Mouse (Mus musculus) limb, embryonic 10.5 days (tissue): ENCODE data around the gene Bcr. TPM values are rescaled to one million over a fixed set of nuclear protein-coding genes. Genes with fewer than 3 reads are reported as not detected.
A peak's percentile ranks its signal among the peaks of the same experiment; 100 is the strongest.

Source experiments
- DNase-seq: peaks from one replicate; pipeline ENCODE4 v3.0.0-alpha.2; 2017; ENCODE audit warnings: low spot score
- H3K27ac ChIP-seq: fragments of 300-500 bp; sonication (generic); 2 replicates; pipeline ENCODE4 v1.5.1; 2016; ENCODE audit warnings: mild to moderate bottlenecking
- H3K27me3 ChIP-seq: fragments of 300-500 bp; sonication (generic); 2 replicates; pipeline ENCODE4 v1.6.1; 2016; ENCODE audit warnings: low read depth, mild to moderate bottlenecking; ENCODE audit not compliant: poor library complexity, severe bottlenecking
- H3K36me3 ChIP-seq: fragments of 300-500 bp; sonication (generic); 2 replicates; pipeline ENCODE4 v1.6.1; 2016; ENCODE audit warnings: mild to moderate bottlenecking, moderate library complexity
- H3K4me1 ChIP-seq: fragments of 300-500 bp; sonication (generic); 2 replicates; pipeline ENCODE4 v1.6.1; 2016
- H3K4me3 ChIP-seq: fragments of 300-500 bp; sonication (generic); 2 replicates; pipeline ENCODE4 v1.5.1; 2016; ENCODE audit warnings: mild to moderate bottlenecking, moderate library complexity
- H3K9me3 ChIP-seq: fragments of 300-500 bp; sonication (generic); replicated peaks from 2 replicates; pipeline ENCODE4 v1.6.1; 2016; ENCODE audit warnings: mild to moderate bottlenecking
- WGBS: fragments of 180-500 bp; shearing (Covaris S2); methylation state at CpG from one replicate; pipeline ENCODE4 v1.1.7; 2016; 5-methylcytosine and 5-hydroxymethylcytosine counted together
- polyA plus RNA-seq: library from polyadenylated mRNA; unstranded; fragments of >200 nt; fragmentation: Nextera tagmentation; extraction: Ambion mirVana; gene quantifications from 2 replicates; pipeline ENCODE4 v1.2.1, GENCODE M21; 2016

Bcr gene
- polyA plus RNA-seq, 1 experiment from 2014 or later: 7.0 TPM

GRCm38 (mm10) chr10:75156835-75157234 is 96.4 kb downstream of the Bcr start:
- no peak for DNase-seq
- no peak overlapping the region for H3K4me3 ChIP-seq
- no peaks in the 10 kb centered on the region for H3K9me3 ChIP-seq
- no peaks in the 10 kb centered on the region for H3K4me1 ChIP-seq
- no peaks in the 10 kb centered on the region for H3K27me3 ChIP-seq
- 71% methylated on average over 6 of the region's 6 CpGs for WGBS
- H3K27ac ChIP-seq: no peak overlapping the region
- peaks cover 95% of the 10 kb centered on the region for H3K36me3 ChIP-seq

- no peaks in the 10 kb centered on the region for H3K4me1 ChIP-seq
- H3K4me3 ChIP-seq: no peak overlapping the region
- 94% methylated on average over 8 of the region's 8 CpGs for WGBS
- H3K36me3 ChIP-seq: peaks cover 95% of the 10 kb centered on the region
- no peaks in the 10 kb centered on the region for H3K27me3 ChIP-seq
- H3K27ac ChIP-seq: no peak overlapping the region
- no peaks in the 10 kb centered on the region for H3K9me3 ChIP-seq
- no peak for DNase-seq
Observed at GRCm38 (mm10) chr10:75157713-75158112, 97.3 kb downstream of the Bcr start.

GRCm38 (mm10) chr10:75158356-75158755 is 98.0 kb downstream of the Bcr start:
- H3K27ac ChIP-seq: no peak overlapping the region
- WGBS: 84% methylated on average over 1 of the region's 1 CpGs
- no peak overlapping the region for H3K4me3 ChIP-seq
- H3K9me3 ChIP-seq: no peaks in the 10 kb centered on the region
- peaks cover 99% of the 10 kb centered on the region for H3K36me3 ChIP-seq
- no peaks in the 10 kb centered on the region for H3K27me3 ChIP-seq
- no peaks in the 10 kb centered on the region for H3K4me1 ChIP-seq
- no peak for DNase-seq

- WGBS: 84% methylated on average over 10 of the region's 10 CpGs
- H3K36me3 ChIP-seq: peaks cover 99% of the 10 kb centered on the region
- DNase-seq: no peak
- H3K4me1 ChIP-seq: no peaks in the 10 kb centered on the region
- H3K4me3 ChIP-seq: no peak overlapping the region
- no peaks in the 10 kb centered on the region for H3K9me3 ChIP-seq
- no peak overlapping the region for H3K27ac ChIP-seq
- no peaks in the 10 kb centered on the region for H3K27me3 ChIP-seq
Observed at GRCm38 (mm10) chr10:75160171-75160900, 99.9 kb downstream of the Bcr start.

GRCm38 (mm10) chr10:75165825-75166481 is 105.6 kb downstream of the Bcr start:
- no peak for DNase-seq
- H3K27me3 ChIP-seq: no peaks in the 10 kb centered on the region
- no peak overlapping the region for H3K27ac ChIP-seq
- H3K9me3 ChIP-seq: no peaks in the 10 kb centered on the region
- WGBS: 81% methylated on average over 10 of the region's 10 CpGs
- H3K36me3 ChIP-seq: peaks cover 96% of the 10 kb centered on the region
- H3K4me3 ChIP-seq: no peak overlapping the region
- no peaks in the 10 kb centered on the region for H3K4me1 ChIP-seq

GRCm38 (mm10) chr10:75166601-75167000 is 106.2 kb downstream of the Bcr start:
- Histone ChIP-seq H3K9me3 (no peaks in the 10 kb centered on the region), H3K27me3 (no peaks in the 10 kb centered on the region), H3K36me3 (peaks cover 97% of the 10 kb centered on the region), H3K4me1 (no peaks in the 10 kb centered on the region), H3K4me3 (no peak overlapping the region), H3K27ac (no peak overlapping the region)
- WGBS: 94% methylated on average over 4 of the region's 4 CpGs
- no peak for DNase-seq

GRCm38 (mm10) chr10:75170207-75170850 is 109.9 kb downstream of the Bcr start:
- Histone ChIP-seq H3K9me3 (no peaks in the 10 kb centered on the region), H3K36me3 (peaks cover 88% of the 10 kb centered on the region), H3K27me3 (no peaks in the 10 kb centered on the region), H3K4me3 (no peak overlapping the region), H3K27ac (peak overlapping the region; percentile 20; the same call in 1 of the 2 replicates), H3K4me1 (no peaks in the 10 kb centered on the region)
- WGBS: 79% methylated on average over 12 of the region's 12 CpGs
- DNase-seq: no peak

GRCm38 (mm10) chr10:75173056-75173455 is 112.7 kb downstream of the Bcr start:
- no peak for DNase-seq
- peaks cover 91% of the 10 kb centered on the region for H3K36me3 ChIP-seq
- WGBS: 87% methylated on average over 8 of the region's 8 CpGs
- H3K4me1 ChIP-seq: no peaks in the 10 kb centered on the region
- H3K27ac ChIP-seq: no peak overlapping the region
- no peaks in the 10 kb centered on the region for H3K27me3 ChIP-seq
- no peaks in the 10 kb centered on the region for H3K9me3 ChIP-seq
- no peak overlapping the region for H3K4me3 ChIP-seq

GRCm38 (mm10) chr10:75173712-75174111 is 113.3 kb downstream of the Bcr start:
- Histone ChIP-seq H3K4me1 (no peaks in the 10 kb centered on the region), H3K9me3 (no peaks in the 10 kb centered on the region), H3K27me3 (no peaks in the 10 kb centered on the region), H3K36me3 (peaks cover 91% of the 10 kb centered on the region), H3K4me3 (no peak overlapping the region), H3K27ac (no peak overlapping the region)
- WGBS: 84% methylated on average over 12 of the region's 12 CpGs
- no peak for DNase-seq

- H3K27ac ChIP-seq: no peak overlapping the region
- DNase-seq: no peak
- no peaks in the 10 kb centered on the region for H3K4me1 ChIP-seq
- no peak overlapping the region for H3K4me3 ChIP-seq
- 89% methylated on average over 8 of the region's 8 CpGs for WGBS
- H3K27me3 ChIP-seq: no peaks in the 10 kb centered on the region
- H3K9me3 ChIP-seq: no peaks in the 10 kb centered on the region
- peaks cover 92% of the 10 kb centered on the region for H3K36me3 ChIP-seq
Observed at GRCm38 (mm10) chr10:75176494-75176893, 116.1 kb downstream of the Bcr start.

GRCm38 (mm10) chr10:75178911-75179310 is 118.5 kb downstream of the Bcr start:
- Histone ChIP-seq H3K9me3 (no peaks in the 10 kb centered on the region), H3K4me3 (no peak overlapping the region), H3K36me3 (peaks cover 99% of the 10 kb centered on the region), H3K4me1 (no peaks in the 10 kb centered on the region), H3K27ac (no peak overlapping the region), H3K27me3 (no peaks in the 10 kb centered on the region)
- WGBS: 90% methylated on average over 5 of the region's 5 CpGs
- DNase-seq: no peak

GRCm38 (mm10) chr10:75182151-75182774 is 121.9 kb downstream of the Bcr start:
- Histone ChIP-seq H3K9me3 (no peaks in the 10 kb centered on the region), H3K4me3 (no peak overlapping the region), H3K36me3 (peaks cover 84% of the 10 kb centered on the region), H3K27me3 (no peaks in the 10 kb centered on the region), H3K27ac (no peak overlapping the region), H3K4me1 (no peaks in the 10 kb centered on the region)
- 58% methylated on average over 14 of the region's 14 CpGs for WGBS
- peak; percentile 78 for DNase-seq

- H3K27me3 ChIP-seq: no peaks in the 10 kb centered on the region
- H3K27ac ChIP-seq: no peak overlapping the region
- H3K4me3 ChIP-seq: no peak overlapping the region
- H3K4me1 ChIP-seq: peaks cover 4% of the 10 kb centered on the region; the same call in 1 of the 2 replicates
- WGBS: 95% methylated on average over 9 of the region's 9 CpGs
- peaks cover 59% of the 10 kb centered on the region for H3K36me3 ChIP-seq
- DNase-seq: no peak
- no peaks in the 10 kb centered on the region for H3K9me3 ChIP-seq
Observed at GRCm38 (mm10) chr10:75184826-75185225, 124.4 kb downstream of the Bcr start.
